Mouse (Mus musculus) heart, postnatal 0 days (tissue): ENCODE data around the gene Ier5.

Source experiments
- CTCF ChIP-seq: IDR thresholded peaks from 2 replicates; pipeline ENCODE4 v1.5.1; 2016; ENCODE audit warnings: antibody characterized with exemption, control low read depth, low read depth
- EP300 ChIP-seq: IDR thresholded peaks from 2 replicates; pipeline ENCODE4 v1.6.1; 2016; ENCODE audit warnings: antibody characterized with exemption, low read depth

- TF ChIP-seq EP300 (no peak), CTCF (no peak)
Observed at GRCm38 (mm10) chr1:155096620-155097261, 2.7 kb downstream of the Ier5 start.
